Mouse (Mus musculus): ENCODE measurements around the gene Tcn2. TPM values are rescaled to one million over a fixed set of nuclear protein-coding genes. Genes with fewer than 3 reads are reported as not detected.
"Not testable (repeated sequence)": the region's sequence is repeated elsewhere in the genome, so short reads cannot be mapped to it uniquely, and the experiment has no call there.

The Tcn2 gene
- total RNA-seq (2021) = 10 to 100 TPM; 18.2 to 20.3 TPM
- long read RNA-seq, transcript Tcn2-207 (10 exons, 2,027 nt) = major isoform, 8 of 15 reads
- long read RNA-seq, partial matches to known transcripts = 4 of 15 reads
- long read RNA-seq, other reads (novel, unspliced or antisense) = 1 of 15 reads

DNA sequence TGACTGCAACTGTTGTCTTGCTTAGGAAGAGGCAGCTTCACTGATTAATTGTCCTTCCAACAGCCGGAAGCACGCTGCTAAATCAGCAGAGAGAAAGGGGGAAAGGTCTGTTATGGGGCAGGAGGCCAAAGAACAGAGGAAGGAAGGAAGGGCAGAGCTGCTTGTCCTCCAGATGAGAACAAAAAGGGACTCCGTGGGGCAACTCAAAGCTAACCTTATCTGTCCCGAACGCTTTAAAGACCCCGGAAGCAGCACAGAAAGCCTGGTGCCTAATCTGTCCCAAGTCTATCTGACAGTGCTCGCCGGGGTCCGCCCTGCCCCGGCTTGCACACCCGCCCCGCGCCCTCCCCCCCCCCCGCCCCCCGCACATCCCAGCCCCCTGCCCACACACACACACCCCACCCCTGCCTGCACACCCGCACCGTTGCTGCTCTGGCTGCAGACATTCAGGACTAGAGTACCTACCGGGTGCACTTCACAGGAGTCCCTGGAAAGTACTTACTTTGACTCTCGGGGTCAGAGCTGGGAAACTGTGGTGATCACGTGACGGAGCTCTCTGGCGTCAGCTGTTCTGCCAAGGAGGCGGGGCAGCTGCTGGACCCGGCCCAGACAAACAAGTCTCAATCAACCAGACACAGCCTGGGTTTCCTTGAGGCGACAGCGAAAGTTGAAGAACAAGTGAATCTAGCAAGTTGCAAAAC, at the start of gene Tcn2:
Tcn2 (minus strand) TSS at position 649 of the 701 bp plus-strand sequence.
- DNase-seq (ENCODE audit: low spot score in 2 of 2) = peak in 1 of 2 experiments; percentile 75

DNA sequence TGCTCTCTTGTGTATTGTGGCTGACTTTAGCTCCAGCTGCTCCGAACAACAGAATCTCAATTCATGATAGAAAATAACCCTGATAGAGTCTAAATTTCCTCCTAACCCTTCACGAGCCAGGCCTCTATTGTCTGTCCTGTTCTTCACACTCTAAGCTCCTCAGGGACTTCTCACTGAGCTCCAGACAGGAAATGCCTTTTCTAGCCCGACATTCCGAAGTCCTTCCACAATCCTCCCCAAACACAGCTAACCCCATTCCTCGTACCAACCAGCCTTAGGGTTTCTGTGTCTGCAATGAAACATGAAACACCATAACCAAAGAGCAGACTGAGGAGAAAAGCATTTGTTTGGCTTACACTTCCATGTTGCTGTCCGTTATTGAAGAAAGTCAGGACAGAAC, 49.6 kb upstream of the Tcn2 start:
- no peak for DNase-seq (ENCODE audit: low spot score in 2 of 2)

DNA sequence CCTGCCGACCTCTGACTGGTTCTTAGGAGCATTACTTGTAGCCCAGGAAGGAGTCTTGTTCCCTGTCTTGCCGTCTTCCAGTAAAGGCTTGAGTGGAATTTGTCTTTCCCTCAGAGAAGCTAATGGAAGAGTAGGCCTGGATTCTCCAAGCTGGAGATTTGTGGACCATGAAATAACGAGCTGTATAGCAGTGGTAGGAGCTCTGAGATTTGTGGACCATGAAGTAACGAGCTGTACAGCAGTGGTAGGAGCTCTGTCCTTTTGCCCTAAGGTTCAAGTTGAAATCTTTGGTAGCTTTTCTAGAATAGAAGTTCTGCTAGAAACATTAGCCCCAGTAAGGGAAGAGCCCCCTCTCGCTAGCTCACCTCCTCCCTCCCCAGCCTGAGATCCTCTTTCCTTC, 46.5 kb upstream of the Tcn2 start:
- DNase-seq (ENCODE audit: low spot score in 2 of 2) = no peak

DNA sequence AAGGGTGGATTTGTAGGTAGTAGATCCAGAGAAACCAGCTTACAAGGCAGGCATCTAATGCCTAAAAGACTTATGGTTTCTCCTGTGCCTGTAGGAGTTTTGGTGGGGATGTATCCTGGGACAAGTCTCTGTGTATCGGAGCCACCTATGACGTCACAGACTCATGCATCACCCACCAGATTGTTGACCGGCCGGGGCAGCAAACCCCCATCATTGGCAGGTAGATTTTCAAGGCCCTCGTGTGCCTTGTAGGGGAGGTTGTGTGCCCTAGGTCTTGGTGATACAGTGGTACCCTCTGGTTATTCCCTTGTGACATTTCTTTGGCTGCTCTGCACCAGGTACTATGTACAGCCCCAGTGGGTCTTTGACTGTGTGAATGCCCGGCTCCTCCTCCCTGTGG, 44.7 kb upstream of the Tcn2 start, which contains the start of gene 4930556J24Rik:
4930556J24Rik (minus strand) TSS at position 101 of the 400 bp plus-strand sequence.
- no peak for DNase-seq (ENCODE audit: low spot score in 2 of 2)

DNA sequence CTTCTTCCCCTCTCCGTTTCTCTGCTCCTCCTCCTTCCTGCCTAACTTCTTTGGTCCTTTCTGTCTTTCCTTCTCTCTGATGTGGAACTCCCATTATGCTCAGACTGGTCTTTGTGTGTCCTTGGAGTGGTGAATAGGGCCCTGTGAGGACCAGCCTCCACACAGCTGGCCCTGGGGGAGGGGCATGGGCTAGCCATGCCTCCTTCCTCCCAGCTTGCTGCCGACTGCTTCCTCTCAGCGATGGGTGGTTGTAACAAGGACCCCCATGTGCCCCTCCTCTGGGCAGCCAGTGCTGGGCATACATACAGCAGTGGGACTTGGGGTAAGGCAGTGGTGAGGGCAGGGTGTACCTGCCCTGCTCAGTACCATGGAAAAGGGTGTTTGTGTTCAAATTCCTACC, 42.4 kb upstream of the Tcn2 start:
- no peak for DNase-seq (ENCODE audit: low spot score in 2 of 2)

DNA sequence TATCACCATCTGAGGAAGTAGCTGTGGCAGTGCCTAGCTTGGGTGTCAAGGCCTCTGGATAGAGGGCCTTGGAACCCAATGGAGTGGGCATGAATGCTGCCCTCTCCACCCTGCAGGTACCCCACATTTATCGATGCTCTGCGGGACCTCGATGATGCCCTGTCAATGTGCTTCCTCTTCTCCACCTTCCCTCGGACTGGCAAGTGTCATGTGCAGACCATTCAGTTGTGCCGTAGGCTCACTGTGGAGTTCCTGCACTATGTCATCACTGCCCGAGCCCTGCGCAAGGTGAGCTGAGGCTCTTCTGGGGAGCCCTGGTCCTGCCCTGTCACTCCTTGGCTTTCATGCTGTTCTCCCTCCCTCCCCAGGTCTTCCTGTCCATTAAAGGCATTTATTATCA, 41.1 kb upstream of the Tcn2 start:
- no peak for DNase-seq (ENCODE audit: low spot score in 2 of 2)

DNA sequence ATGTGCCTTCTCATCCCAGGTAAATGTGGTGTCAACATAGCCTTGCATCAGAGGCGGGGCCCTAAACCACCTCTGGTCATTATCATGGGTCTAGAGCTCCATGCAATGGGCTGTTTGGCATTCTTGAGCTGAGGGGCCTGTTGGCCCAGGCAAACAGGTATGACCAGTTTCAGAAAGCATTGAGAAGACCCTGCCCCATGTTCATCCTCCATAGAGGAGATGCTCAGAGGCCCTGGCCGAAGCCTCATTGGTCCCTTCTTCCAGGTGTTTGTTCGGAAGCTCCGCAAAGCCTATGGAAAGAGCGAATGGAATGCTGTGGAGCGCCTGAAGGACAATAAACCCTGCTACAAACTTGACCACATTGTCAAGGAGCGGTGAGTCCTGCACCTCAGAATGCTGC, 38.4 kb upstream of the Tcn2 start:
- no peak for DNase-seq (ENCODE audit: low spot score in 2 of 2)

DNA sequence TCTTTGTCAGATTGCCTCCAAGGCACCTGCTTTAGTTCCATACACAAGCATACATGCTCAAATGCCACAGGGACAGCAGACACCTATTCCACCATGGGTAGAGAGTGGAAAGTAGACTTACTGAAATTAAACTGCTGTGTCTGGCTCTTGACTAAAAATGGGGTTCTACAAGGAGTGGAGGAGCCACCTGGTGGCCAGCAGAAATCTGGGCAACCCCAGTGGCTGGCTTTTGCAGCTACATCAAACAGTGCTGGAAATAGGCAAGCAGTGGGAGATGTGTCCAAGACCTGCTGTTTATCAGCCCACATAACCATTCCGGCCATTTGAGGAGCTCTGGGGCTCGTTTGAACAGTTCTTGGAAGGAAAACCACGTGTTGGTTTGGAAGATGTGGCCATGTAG, 37.9 kb upstream of the Tcn2 start:
- no peak for DNase-seq (ENCODE audit: low spot score in 2 of 2)

DNA sequence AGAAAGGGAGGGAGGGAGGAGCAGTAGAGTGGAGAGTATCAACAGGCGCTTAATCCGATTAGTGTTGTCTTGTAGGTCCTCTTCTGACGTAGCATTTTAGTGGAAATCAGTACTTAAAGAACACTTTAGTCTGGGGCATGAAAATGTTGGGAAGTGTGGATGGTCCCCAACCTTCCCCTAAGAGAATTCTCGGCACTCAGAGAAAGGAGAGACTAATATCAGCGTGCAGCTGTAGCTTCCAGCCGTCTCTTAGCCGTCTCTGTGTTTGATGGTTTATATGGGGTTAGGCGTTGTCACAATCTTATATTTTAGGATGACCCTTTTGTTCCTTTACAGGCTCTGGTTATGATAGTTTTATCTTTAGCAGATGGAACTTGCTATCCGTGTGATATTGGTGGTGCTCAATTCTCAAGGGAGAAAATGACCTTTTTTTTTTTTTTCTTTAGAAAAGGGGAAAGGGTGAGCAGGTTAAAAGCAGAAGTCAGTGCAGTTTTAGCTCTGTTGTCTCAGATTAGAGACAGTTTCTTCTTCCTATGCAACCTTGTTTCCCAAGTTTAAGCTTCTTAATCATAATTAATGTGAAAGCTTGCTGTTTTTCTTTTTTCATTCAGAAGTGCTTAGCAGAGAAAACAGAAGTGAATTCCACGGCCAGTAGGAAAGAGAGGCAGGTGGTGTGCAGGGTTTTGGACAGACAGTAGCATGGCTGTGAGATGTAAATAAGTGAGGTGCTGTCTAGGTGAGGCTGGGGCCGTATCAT, 32.6 kb upstream of the Tcn2 start:
- DNase-seq (ENCODE audit: low spot score in 2 of 2) = no peak

DNA sequence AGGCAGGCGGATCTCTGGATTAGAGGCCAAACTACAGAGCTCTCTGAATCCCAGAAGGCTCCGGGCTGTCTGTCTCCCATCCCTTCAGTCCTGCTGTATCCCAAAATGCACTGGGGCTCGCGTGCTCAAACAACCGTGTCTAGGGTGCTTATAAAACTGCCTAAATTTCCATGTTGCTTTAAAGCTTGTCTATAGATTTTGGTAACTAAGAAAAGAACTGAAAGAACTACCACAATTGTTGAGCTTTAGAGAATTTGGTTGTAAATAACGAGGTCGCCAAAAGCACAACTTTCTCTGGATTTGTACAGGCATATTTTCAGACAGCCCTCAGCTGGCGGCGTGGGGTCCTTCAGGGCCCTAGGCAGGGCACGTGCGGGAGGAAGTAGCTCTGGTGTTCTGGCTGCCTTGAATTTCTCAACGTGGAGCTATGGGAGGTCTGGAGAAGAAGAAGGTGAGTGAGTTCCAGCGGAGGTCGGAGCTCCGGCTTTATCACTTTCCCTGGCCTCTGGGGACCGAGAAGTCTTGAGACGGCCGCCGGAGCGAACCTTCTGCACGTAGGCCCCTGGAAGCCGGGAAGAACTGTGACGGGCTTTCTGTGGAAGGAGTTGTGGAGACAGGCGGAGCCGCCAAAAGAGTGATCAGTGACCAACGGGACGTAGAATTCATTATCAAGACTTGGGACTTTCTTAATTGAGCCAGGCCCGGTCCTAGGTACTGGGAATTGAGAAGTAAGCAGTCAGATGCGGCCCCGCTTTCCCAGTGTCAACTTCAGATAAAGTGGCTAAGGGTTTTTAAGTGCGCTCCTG, 31.9 kb upstream of the Tcn2 start, which contains the start of gene Pes1:
Pes1 (plus strand) TSS at position 366 of the 806 bp plus-strand sequence.
- DNase-seq (ENCODE audit: low spot score in 2 of 2) = peak; percentile 78 to 92

DNA sequence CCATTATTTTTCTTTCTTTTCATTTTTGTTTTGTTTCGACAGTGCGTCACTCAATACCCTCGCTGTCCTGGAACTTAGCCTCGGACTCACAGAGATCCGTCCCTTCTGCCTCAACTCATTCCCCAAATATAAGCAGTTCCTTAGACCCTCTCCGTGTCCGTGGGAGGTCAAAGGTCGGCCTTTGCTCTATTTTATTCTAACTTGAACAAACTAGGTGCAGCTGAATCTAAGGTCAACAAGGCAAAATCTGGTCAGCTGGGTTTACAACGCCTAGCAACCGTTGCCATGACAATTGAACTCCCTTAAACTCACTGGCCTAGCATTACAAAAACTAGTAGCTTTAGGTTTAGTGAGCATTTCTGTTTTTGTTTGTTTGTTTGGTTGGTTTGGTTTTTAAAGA, 31.2 kb upstream of the Tcn2 start:
- no peak for DNase-seq (ENCODE audit: low spot score in 2 of 2)

DNA sequence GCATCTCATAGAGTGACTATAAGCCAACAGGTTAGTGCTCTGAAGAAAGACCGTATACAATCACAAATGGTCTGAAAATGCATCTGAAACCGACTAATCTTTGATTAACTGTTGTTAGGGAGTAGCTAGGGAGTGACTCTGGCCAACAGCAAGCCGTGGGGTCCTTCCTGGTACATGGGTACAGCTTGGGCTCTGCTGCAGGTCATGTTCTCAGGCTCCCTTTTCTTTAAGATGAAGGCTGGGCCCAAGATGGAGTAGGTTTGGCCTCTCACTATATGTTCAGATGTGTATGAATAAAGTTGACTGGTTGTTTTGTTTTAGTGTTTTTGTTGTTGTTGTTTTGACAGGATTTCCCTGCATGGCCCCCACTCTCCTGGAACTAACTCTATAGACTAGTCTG, 29.8 kb upstream of the Tcn2 start:
- no peak for DNase-seq (ENCODE audit: low spot score in 2 of 2)

DNA sequence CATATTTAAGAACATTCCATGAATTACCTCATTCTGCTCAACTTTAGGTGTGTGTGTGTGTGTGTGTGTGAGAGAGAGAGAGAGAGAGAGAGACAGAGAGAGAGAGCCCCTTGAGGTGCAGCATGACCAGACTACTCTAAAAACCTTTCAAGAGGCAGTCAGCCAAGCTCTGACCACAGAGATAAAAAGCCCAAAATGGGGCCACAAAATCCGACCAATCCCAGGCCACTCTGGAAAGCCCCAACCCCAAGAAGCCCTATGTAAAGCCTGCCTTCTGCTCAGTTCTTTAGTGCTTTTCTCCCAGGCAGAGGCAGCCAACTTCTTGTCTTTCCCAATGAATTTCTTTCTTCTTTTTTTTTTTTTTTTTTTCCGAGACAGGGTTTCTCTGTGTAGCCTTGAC, 28.9 kb upstream of the Tcn2 start:
- no peak for DNase-seq (ENCODE audit: low spot score in 2 of 2)

DNA sequence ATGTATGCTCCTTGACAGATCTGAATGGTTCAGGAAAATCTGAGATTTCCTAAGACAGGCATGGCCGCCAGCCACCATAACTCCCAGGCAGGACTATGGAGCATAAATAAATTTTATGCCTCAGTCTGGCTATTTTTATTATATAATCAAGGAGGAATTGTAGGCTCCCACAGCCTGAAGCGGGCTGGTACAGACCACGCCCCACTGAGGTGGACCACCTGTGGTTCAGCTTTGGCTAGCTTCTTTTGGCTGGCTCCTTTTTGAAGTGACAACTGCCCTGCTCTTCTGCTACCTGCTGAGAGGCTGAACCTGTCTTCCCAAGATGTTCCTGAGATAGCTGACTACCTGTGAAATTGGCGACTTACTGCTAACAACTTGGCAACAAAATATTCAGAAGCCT, 23.4 kb upstream of the Tcn2 start:
- not testable (repeated sequence) for DNase-seq (ENCODE audit: low spot score in 2 of 2)

DNA sequence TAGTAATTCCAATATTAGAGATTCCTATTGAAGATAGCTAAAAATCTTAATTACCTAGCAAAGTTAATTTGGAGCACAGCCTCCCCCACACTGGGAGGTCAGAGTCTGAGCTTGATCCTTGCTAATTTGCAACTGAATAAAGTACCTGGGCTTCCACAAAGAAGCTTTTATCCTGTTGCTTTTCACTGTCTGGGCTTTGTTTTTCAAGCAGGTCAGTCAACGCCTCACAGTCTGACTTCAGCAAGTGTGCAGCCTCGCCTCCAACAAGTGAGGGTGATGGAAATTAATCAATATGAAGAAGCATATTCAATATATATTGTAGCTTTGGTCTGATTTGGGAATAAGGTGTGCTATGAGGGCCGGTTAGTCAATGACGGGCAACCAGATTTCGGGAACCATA, 22.9 kb upstream of the Tcn2 start:
- not testable (repeated sequence) for DNase-seq (ENCODE audit: low spot score in 2 of 2)

DNA sequence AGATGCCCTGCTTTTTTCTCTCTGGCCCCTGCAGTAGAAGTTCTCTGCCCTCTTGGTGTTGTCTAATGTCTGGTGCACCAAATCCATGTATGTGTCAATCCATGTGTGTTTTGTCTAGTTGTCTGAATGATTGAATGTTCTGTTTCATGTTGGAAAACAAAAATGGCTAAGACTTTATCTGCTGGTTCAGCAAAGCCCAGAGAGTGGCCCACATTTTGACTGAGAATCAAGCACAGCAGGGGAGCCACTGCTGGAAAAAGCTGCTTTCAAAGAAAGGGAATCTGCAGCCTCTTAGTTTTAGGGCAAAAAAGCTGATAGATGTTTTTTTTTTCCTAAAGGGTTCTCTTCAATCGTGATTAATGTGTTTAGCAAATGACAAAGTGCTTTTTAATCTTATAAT, 14.4 kb upstream of the Tcn2 start:
- DNase-seq (ENCODE audit: low spot score in 2 of 2) = no peak

DNA sequence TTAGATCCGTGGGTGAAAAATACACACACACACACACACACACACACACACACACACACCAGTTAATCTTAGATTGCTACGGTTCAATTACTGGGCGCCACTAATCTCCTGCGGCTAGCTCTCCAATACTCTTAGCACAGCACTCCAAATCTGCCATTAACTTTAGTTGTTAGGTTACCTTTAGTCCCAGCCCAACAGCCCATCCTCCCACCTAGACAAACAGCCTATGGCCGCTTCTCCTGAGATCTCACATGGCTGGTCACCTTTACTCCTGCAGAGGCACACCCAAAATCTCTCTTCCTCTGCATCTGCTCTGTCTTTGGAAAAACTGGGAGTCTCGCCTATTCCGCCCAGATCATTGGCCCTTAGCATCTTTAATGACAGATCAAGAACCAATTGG, 9.4 kb upstream of the Tcn2 start:
- DNase-seq (ENCODE audit: low spot score in 2 of 2) = no peak

DNA sequence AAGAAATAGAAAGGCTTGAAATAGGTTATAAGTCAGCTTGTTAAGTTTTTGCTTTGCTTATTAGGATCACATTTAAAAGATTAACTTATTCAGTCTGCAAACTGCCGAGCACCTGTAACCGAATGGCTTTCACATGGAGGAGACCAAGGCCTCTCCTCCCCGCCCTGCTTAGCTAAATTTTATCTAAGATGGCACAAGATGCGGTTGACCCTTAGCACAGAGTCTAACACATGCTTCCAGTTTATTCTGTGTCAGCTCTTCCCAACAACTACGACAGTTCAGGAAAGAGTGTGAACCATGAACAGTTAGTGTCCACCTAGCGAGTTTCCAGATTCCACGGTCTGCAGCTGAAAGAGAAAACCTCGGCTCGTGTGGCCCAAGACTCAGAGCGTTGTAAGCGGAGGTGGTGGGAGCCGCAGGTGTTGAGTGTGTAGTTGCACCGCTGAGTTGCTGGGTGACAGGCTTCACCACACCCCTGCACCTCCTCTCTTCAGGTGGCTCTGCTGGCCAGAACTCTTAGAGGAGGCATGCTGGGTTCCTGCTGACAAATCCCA, 5.4 kb upstream of the Tcn2 start:
- no peak for DNase-seq (ENCODE audit: low spot score in 2 of 2)

DNA sequence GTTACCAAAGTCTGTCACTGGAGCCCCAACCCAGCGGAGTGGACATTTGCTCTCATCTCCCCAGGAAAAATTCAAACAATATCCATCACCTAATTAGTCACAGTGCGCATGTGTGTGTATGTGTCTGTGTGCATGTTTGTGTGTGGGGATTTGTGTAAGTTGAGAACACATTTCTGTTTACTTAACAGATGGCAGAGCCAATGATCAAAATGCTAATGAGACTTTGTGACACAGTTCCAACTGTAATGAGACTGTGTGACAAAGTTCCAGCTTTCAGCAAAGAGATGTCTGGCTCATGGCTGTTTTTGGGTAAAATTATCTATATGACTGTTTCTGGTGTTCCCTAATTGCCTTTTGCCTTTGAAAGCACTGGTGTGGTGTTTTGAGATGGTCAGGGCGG, 4.4 kb upstream of the Tcn2 start:
- DNase-seq (ENCODE audit: low spot score in 2 of 2) = peak in 1 of 2 experiments; percentile 45

DNA sequence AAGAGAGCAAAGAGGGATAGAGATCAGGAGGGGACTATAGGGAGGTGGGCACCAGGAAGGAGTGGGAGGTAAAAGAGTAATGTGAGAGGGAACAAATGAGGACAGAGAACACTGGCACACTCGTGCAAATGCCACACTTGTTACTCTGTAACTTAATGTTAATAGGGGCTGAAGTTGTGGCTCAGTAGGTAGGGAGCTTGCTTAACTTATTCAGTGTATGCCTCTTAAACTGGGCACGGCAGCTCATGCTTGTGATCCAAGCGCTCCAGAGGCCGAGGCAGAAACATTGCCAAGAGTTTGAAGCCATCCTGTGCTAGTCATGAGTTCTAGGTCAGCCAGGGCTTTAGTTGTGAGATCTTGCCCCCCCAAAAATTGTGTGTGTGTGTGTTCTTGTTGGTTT, 3.2 kb upstream of the Tcn2 start:
- no peak for DNase-seq (ENCODE audit: low spot score in 2 of 2)

DNA sequence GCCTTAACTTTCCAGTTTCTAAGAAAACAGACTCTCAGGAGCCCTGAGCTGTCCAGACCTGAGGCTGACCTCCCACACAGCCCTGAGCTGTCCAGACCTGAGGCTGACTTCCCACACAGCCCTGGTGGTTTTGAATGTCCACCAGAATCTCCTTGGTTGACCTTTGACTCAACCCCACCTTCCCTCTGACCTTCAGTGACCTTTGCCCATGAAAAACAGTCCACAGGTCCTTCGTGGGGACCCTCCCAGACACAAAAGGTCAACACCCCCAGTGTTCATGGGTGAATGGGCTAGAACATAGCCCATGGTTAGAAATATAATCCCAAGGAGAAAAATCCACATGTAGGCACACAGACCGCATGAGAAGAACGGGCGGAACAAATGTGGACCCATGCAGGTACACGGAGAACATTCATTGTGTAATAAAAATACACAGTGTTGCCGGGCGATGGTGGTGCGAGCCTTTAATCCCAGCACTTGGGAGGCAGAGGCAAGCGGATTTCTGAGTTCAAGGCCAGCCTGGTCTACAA, 1.9 kb upstream of the Tcn2 start:
- DNase-seq (ENCODE audit: low spot score in 2 of 2) = no peak

Data from layer of hippocampus, adult 18-20 months (tissue).